Mouse (Mus musculus): ENCODE measurements around the gene Eif2b1. TPM values are rescaled to one million over a fixed set of nuclear protein-coding genes. Genes with fewer than 3 reads are reported as not detected.
"Not testable (repeated sequence)": the region's sequence is repeated elsewhere in the genome, so short reads cannot be mapped to it uniquely, and the experiment has no call there.

Eif2b1 gene
- 10 to 100 TPM; 54.2 to 58.5 TPM for total RNA-seq (2021)
- long read RNA-seq, experiment 1, transcript Eif2b1-201 (9 exons, 2,013 nt) = major isoform, 62 of 76 reads
- long read RNA-seq, experiment 1, partial matches to known transcripts = 3 of 76 reads
- long read RNA-seq, experiment 1, other reads (novel, unspliced or antisense) = 11 of 76 reads
- long read RNA-seq, experiment 2, transcript Eif2b1-201 (9 exons, 2,013 nt) = major isoform, 86 of 107 reads
- long read RNA-seq, experiment 2, partial matches to known transcripts = 4 of 107 reads
- long read RNA-seq, experiment 2, other reads (novel, unspliced or antisense) = 17 of 107 reads

- peak; percentile 78 to 80 for DNase-seq (ENCODE audit: low spot score in 2 of 2)
These were observed at the start of gene Eif2b1, which contains the start of gene Gtf2h3 for GRCm38 (mm10) chr5:124578633-124579317. TSS of gene Eif2b1 (minus strand) at chr5:124579131. TSS of gene Gtf2h3 (plus strand) at chr5:124579140.

- DNase-seq (ENCODE audit: low spot score in 2 of 2) = no peak
These were observed 45.4 kb upstream of the Eif2b1 start for GRCm38 (mm10) chr5:124624291-124624690.

GRCm38 (mm10) chr5:124622890-124623289 lies 44.0 kb upstream of the Eif2b1 start:
- peak in 1 of 2 experiments; percentile 30 for DNase-seq (ENCODE audit: low spot score in 2 of 2)

- no peak for DNase-seq (ENCODE audit: low spot score in 2 of 2)
These were observed 42.4 kb upstream of the Eif2b1 start for GRCm38 (mm10) chr5:124621362-124621761.

GRCm38 (mm10) chr5:124618711-124619110 lies 39.8 kb upstream of the Eif2b1 start:
- no peak for DNase-seq (ENCODE audit: low spot score in 2 of 2)

GRCm38 (mm10) chr5:124614709-124615108 lies 35.8 kb upstream of the Eif2b1 start:
- DNase-seq (ENCODE audit: low spot score in 2 of 2) = no peak

GRCm38 (mm10) chr5:124610965-124611364 lies 32.0 kb upstream of the Eif2b1 start:
- no peak for DNase-seq (ENCODE audit: low spot score in 2 of 2)

- no peak for DNase-seq (ENCODE audit: low spot score in 2 of 2)
These were observed 26.2 kb upstream of the Eif2b1 start for GRCm38 (mm10) chr5:124605041-124605622.

GRCm38 (mm10) chr5:124604296-124604695 lies 25.4 kb upstream of the Eif2b1 start:
- no peak for DNase-seq (ENCODE audit: low spot score in 2 of 2)

- DNase-seq (ENCODE audit: low spot score in 2 of 2) = peak in 1 of 2 experiments; percentile 46
These were observed 23.4 kb upstream of the Eif2b1 start for GRCm38 (mm10) chr5:124602349-124602748.

GRCm38 (mm10) chr5:124599726-124600125 lies 20.8 kb upstream of the Eif2b1 start:
- DNase-seq (ENCODE audit: low spot score in 2 of 2) = not testable (repeated sequence)

GRCm38 (mm10) chr5:124598224-124599174 lies 19.6 kb upstream of the Eif2b1 start:
- DNase-seq (ENCODE audit: low spot score in 2 of 2) = peak; percentile 78 to 89

GRCm38 (mm10) chr5:124592768-124593167 lies 13.8 kb upstream of the Eif2b1 start:
- no peak for DNase-seq (ENCODE audit: low spot score in 2 of 2)

GRCm38 (mm10) chr5:124582515-124582914 lies 3.6 kb upstream of the Eif2b1 start:
- DNase-seq (ENCODE audit: low spot score in 2 of 2) = no peak

GRCm38 (mm10) chr5:124575467-124575866 lies 3.5 kb downstream of the Eif2b1 start:
- DNase-seq (ENCODE audit: low spot score in 2 of 2) = no peak

- no peak for DNase-seq (ENCODE audit: low spot score in 2 of 2)
These were observed 7.9 kb downstream of the Eif2b1 start for GRCm38 (mm10) chr5:124571068-124571467.

GRCm38 (mm10) chr5:124555145-124555544 lies 23.8 kb downstream of the Eif2b1 start:
- no peak for DNase-seq (ENCODE audit: low spot score in 2 of 2)

GRCm38 (mm10) chr5:124553607-124554006 lies 25.3 kb downstream of the Eif2b1 start:
- no peak for DNase-seq (ENCODE audit: low spot score in 2 of 2)

GRCm38 (mm10) chr5:124552558-124553307 lies 26.2 kb downstream of the Eif2b1 start, which contains the start of gene Ddx55:
TSS of gene Ddx55 (plus strand) at chr5:124552864.
- peak; percentile 82 for DNase-seq (ENCODE audit: low spot score in 2 of 2)

GRCm38 (mm10) chr5:124552094-124552472 lies 26.8 kb downstream of the Eif2b1 start:
- no peak for DNase-seq (ENCODE audit: low spot score in 2 of 2)
